Mouse (Mus musculus): ENCODE measurements around the gene Cpsf2. TPM values are rescaled to one million over a fixed set of nuclear protein-coding genes. Genes with fewer than 3 reads are reported as not detected.

The Cpsf2 gene
- polyA plus RNA-seq, 1 experiment = 0.41 TPM

DNA sequence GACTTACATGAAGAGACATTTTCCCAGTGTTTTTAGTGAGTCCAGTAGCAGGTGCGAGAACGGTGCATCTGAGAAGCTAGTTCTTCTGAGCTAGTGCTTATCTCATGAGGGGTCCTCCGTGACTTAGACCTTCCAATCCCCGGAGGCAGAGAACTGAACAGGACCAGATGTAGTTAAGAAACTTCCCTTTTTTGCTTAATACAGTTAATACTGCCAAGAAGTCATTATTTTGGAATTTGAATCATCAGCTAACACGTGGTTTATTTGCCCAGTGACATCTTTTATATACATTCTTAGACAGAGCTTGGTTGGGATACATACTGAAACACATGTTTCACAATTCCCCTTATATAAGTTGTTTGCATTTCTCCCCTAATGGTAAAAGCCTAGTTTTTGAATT lies 23.1 kb downstream of the Cpsf2 start:
- H3K4me1 ChIP-seq (ENCODE audit: control insufficient read depth) = no peaks in the 10 kb centered on the region
- no peak for TF ChIP-seq GATA1 (IDR thresholded peaks at IDR 0.05; ENCODE audit: low read length)
- TF ChIP-seq TAL1 (IDR thresholded peaks at IDR 0.05; ENCODE audit: low read length) = no peak
- no peak overlapping the region for H3K4me3 ChIP-seq (replicated peaks)
- H3K9me3 ChIP-seq (ENCODE audit: control insufficient read depth, low read length) = no peaks in the 10 kb centered on the region
- no peaks in the 10 kb centered on the region for H3K27me3 ChIP-seq (ENCODE audit: control insufficient read depth)
- H3K36me3 ChIP-seq (ENCODE audit: control insufficient read depth) = peaks cover 95% of the 10 kb centered on the region

DNA sequence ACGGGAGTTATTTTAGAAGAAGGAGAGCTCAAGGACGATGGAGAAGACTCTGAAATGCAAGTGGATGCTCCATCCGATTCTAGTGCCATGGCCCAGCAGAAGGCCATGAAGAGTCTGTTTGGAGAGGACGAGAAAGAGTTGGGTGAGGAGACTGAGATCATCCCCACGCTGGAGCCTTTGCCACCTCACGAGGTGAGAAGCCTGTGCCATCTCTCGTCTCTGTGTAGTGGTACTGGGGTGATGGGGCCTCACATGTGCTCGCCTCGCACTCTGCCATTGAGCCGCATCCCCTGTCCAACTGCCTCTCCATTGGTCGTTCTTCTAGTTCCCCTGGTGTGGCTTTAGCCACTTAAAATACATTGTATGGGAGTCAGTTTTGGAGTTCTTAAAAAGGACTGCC lies 25.0 kb downstream of the Cpsf2 start:
- TF ChIP-seq GATA1 (IDR thresholded peaks at IDR 0.05; ENCODE audit: low read length) = no peak
- TF ChIP-seq TAL1 (IDR thresholded peaks at IDR 0.05; ENCODE audit: low read length) = no peak
- no peaks in the 10 kb centered on the region for H3K27me3 ChIP-seq (ENCODE audit: control insufficient read depth)
- no peaks in the 10 kb centered on the region for H3K4me1 ChIP-seq (ENCODE audit: control insufficient read depth)
- no peaks in the 10 kb centered on the region for H3K9me3 ChIP-seq (ENCODE audit: control insufficient read depth, low read length)
- peaks cover 96% of the 10 kb centered on the region for H3K36me3 ChIP-seq (ENCODE audit: control insufficient read depth)
- H3K4me3 ChIP-seq (replicated peaks) = no peak overlapping the region

DNA sequence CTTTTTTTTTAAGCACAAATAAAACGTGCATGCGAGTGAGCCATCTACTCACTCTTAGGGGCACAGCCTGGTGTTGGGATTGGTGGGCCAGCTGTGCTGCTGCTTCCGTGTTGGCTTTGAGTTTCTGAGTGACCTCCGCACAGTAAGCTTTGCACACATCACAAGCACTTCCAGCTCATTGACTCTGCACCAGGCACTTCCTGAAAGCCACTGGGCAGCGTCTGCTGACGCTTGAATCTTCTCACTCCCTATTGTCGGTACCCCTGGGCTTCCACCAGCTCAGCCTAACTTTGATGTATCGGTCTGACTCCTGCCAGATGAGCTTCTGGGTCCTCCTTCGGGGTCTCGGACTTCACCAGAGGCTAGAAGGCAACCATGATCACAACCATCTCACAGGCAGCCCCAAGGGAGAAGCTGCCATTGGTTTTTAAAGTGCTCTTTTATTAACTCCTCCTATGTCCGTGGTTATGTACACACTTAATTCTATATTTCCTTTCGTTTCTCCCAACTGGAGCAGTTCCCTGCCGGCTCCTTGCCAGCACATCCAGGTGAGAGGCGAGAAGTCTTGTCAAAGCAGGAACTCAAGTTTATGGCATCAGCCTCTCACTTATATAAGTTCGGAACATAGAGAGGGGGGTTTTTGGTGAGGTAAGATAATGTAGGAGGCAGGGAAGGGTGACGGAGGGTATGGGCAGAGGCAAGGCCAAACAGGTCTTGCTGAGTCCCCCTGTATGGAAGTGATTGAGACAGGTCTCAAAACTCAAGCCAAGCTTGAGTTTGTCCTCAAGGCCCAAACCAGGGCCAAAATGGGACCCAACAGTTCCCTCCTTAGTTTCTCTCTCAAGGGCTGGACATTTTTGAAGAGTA lies 32.6 kb downstream of the Cpsf2 start:
- no peaks in the 10 kb centered on the region for H3K4me1 ChIP-seq (ENCODE audit: control insufficient read depth)
- H3K36me3 ChIP-seq (ENCODE audit: control insufficient read depth) = peaks cover 49% of the 10 kb centered on the region
- no peaks in the 10 kb centered on the region for H3K27me3 ChIP-seq (ENCODE audit: control insufficient read depth)
- no peaks in the 10 kb centered on the region for H3K9me3 ChIP-seq (ENCODE audit: control insufficient read depth, low read length)
- H3K4me3 ChIP-seq (replicated peaks) = no peak overlapping the region
- TF ChIP-seq GATA1 (IDR thresholded peaks at IDR 0.05; ENCODE audit: low read length) (no peak), TAL1 (IDR thresholded peaks at IDR 0.05; ENCODE audit: low read length) (no peak)

DNA sequence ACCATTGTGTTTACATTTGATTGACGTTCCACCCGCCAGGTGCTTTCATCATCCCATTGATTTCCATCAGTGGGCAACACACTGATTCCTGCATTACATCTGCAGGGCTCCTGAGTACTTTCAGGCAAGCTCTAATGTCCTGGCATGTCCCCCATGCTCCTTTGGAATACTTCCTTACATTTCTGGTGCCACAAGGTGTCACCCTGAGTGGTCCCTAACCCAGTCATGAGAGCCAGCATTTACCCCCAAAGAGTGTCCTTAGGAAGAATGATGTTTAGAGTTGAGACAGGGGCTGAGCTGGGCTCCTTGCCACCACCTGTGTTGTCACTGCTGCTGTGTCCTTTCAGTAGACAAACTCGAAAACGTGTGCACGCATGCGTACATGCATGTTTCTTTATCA lies 33.8 kb downstream of the Cpsf2 start:
- Histone ChIP-seq H3K4me1 (ENCODE audit: control insufficient read depth) (no peaks in the 10 kb centered on the region), H3K27me3 (ENCODE audit: control insufficient read depth) (no peaks in the 10 kb centered on the region), H3K9me3 (ENCODE audit: control insufficient read depth, low read length) (no peaks in the 10 kb centered on the region), H3K36me3 (ENCODE audit: control insufficient read depth) (peaks cover 37% of the 10 kb centered on the region), H3K4me3 (replicated peaks) (no peak overlapping the region)
- TF ChIP-seq GATA1 (IDR thresholded peaks at IDR 0.05; ENCODE audit: low read length) (no peak), TAL1 (IDR thresholded peaks at IDR 0.05; ENCODE audit: low read length) (no peak)

DNA sequence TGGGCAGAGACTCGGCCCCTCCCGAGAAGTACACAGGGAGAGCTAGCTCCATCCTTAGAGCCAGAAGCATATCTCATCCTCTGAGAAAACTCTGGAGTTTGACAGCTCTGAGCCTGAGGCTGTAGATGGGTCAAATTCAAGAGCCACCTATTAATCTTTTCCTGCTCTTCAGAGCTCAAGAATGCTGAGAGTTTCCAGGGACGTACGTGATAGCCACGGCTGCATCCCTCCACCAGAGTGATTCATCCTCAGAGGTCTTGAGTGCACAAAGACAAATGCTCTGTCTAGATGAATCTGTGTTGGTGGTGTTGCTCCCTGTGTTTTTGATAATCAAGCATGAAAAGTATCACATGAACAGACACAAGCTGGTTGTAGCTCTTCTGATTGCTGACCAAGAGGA lies 38.6 kb downstream of the Cpsf2 start:
- TF ChIP-seq TAL1 (IDR thresholded peaks at IDR 0.05; ENCODE audit: low read length) (no peak), GATA1 (IDR thresholded peaks at IDR 0.05; ENCODE audit: low read length) (no peak)
- Histone ChIP-seq H3K4me1 (ENCODE audit: control insufficient read depth) (no peaks in the 10 kb centered on the region), H3K4me3 (replicated peaks) (no peak overlapping the region), H3K27me3 (ENCODE audit: control insufficient read depth) (no peaks in the 10 kb centered on the region), H3K9me3 (ENCODE audit: control insufficient read depth, low read length) (no peaks in the 10 kb centered on the region), H3K36me3 (ENCODE audit: control insufficient read depth) (peaks cover 3% of the 10 kb centered on the region)

DNA sequence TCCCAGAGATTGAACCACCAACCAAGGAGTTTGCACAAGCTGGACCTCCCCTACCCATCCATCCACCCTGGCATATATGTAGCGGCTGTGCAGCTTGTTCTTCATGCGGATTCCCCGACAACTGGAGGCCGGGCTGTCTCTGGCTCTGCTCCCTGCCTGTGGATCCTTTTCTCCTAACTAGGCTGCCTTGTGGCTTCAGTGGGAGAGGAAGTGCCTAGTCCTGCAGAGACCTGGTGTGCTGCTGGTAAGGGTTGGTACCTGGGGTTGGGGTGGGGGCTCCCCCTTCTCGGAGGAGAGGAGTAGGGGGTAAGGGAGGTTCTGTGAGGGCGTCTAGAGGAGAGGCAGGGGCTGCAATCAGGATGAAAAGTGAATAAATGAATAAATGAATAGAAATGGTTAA lies 39.3 kb downstream of the Cpsf2 start:
- no peaks in the 10 kb centered on the region for H3K9me3 ChIP-seq (ENCODE audit: control insufficient read depth, low read length)
- H3K36me3 ChIP-seq (ENCODE audit: control insufficient read depth) = no peaks in the 10 kb centered on the region
- TF ChIP-seq GATA1 (IDR thresholded peaks at IDR 0.05; ENCODE audit: low read length) (no peak), TAL1 (IDR thresholded peaks at IDR 0.05; ENCODE audit: low read length) (no peak)
- no peaks in the 10 kb centered on the region for H3K27me3 ChIP-seq (ENCODE audit: control insufficient read depth)
- H3K4me3 ChIP-seq (replicated peaks) = no peak overlapping the region
- no peaks in the 10 kb centered on the region for H3K4me1 ChIP-seq (ENCODE audit: control insufficient read depth)

DNA sequence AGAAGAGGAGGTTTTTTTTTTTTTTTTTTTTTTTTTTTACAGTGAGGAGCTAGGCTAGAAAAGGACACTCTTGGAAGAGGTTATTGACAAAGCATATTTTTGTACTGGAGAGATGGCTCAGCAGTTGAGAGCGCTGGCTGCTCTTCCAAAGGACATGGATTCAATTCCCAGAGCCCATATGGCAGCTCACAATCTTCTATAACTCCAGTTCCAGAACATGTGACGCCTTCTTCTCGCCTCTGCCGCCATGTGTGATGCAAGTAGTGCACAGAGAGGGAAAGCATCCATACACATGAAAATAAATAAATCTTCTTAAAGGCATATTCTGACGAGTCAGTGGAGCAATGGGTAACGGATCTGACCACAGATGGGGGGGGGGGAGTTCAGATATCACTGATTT lies 46.1 kb downstream of the Cpsf2 start:
- Histone ChIP-seq H3K4me3 (replicated peaks) (no peak overlapping the region), H3K27me3 (ENCODE audit: control insufficient read depth) (no peaks in the 10 kb centered on the region), H3K4me1 (ENCODE audit: control insufficient read depth) (no peaks in the 10 kb centered on the region), H3K9me3 (ENCODE audit: control insufficient read depth, low read length) (no peaks in the 10 kb centered on the region), H3K36me3 (ENCODE audit: control insufficient read depth) (no peaks in the 10 kb centered on the region)
- no peak for TF ChIP-seq TAL1 (IDR thresholded peaks at IDR 0.05; ENCODE audit: low read length)
- TF ChIP-seq GATA1 (IDR thresholded peaks at IDR 0.05; ENCODE audit: low read length) = no peak

DNA sequence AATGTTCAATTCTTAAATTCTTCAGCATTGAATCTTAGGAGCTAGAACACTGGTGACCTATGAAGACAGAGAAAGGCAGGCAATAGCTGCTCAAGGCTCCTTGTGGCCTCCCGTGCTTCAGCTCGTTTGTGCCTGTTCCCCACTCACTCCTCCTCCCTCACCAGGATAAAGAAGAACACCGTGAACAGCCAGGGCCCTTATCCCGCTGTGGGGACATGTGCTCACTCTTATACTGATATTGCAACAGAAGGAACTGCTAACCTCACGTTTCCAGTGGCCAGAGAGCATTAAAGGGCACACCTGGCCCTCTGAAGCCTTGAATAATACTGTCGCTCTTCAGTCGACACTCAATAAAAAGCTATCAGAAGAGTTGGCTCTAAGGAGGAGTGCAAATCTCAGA lies 53.4 kb downstream of the Cpsf2 start:
- Histone ChIP-seq H3K36me3 (ENCODE audit: control insufficient read depth) (no peaks in the 10 kb centered on the region), H3K9me3 (ENCODE audit: control insufficient read depth, low read length) (no peaks in the 10 kb centered on the region), H3K4me1 (ENCODE audit: control insufficient read depth) (no peaks in the 10 kb centered on the region), H3K4me3 (replicated peaks) (no peak overlapping the region), H3K27me3 (ENCODE audit: control insufficient read depth) (no peaks in the 10 kb centered on the region)
- no peak for TF ChIP-seq GATA1 (IDR thresholded peaks at IDR 0.05; ENCODE audit: low read length)
- no peak for TF ChIP-seq TAL1 (IDR thresholded peaks at IDR 0.05; ENCODE audit: low read length)

DNA sequence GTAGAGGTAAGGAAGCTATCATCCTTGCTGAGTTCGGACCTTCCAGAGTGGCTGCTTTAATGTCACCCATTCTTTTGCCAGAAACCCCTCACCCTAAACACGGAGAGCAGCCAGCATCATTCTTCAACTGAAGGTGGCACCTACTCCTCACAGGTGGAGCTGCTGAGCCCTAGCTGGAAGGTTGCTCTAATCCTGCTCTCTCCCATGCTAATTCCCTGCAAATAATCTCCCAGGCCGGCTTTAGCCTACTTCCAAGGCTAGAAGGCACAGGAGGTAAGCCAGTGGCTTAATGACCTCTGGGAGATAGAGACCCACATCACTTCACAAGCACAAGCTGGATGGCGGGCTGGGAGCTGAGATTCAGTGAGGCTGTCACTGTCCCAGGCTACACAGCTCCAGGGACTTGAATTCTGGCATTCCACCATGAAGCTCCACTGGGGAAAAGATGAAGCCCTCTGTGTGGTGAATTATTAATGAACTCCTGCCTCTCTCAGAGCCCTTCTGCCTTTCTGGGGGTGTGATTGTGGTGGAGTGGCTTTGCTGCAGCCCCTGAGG lies 54.2 kb downstream of the Cpsf2 start:
- Histone ChIP-seq H3K9me3 (ENCODE audit: control insufficient read depth, low read length) (no peaks in the 10 kb centered on the region), H3K36me3 (ENCODE audit: control insufficient read depth) (no peaks in the 10 kb centered on the region), H3K27me3 (ENCODE audit: control insufficient read depth) (no peaks in the 10 kb centered on the region), H3K4me1 (ENCODE audit: control insufficient read depth) (no peaks in the 10 kb centered on the region), H3K4me3 (replicated peaks) (no peak overlapping the region)
- TF ChIP-seq TAL1 (IDR thresholded peaks at IDR 0.05; ENCODE audit: low read length) (no peak), GATA1 (IDR thresholded peaks at IDR 0.05; ENCODE audit: low read length) (no peak)

Measured in erythroblast, embryonic 14.5 days (primary cell).